Mouse (Mus musculus): ENCODE results near the gene Cd28.

Cd28 gene

GRCm38 (mm10) chr1:60716567-60716966 lies at the start of gene Cd28:
TSS of gene Cd28 (plus strand) at chr1:60716800.
- DNase-seq (ENCODE audit: low read depth, low spot score): no peak

GRCm38 (mm10) chr1:60667873-60668616 lies 48.6 kb upstream of the Cd28 start:
- DNase-seq (ENCODE audit: low read depth, low spot score): no peak

- no peak for DNase-seq (ENCODE audit: low read depth, low spot score)
Observed at GRCm38 (mm10) chr1:60669048-60669447, 47.6 kb upstream of the Cd28 start.

GRCm38 (mm10) chr1:60669664-60670063 lies 46.9 kb upstream of the Cd28 start:
- no peak for DNase-seq (ENCODE audit: low read depth, low spot score)

GRCm38 (mm10) chr1:60670172-60670571 lies 46.4 kb upstream of the Cd28 start:
- DNase-seq (ENCODE audit: low read depth, low spot score): no peak

GRCm38 (mm10) chr1:60683766-60684165 lies 32.8 kb upstream of the Cd28 start:
- DNase-seq (ENCODE audit: low read depth, low spot score): no peak

GRCm38 (mm10) chr1:60696115-60696895 lies 20.3 kb upstream of the Cd28 start:
- DNase-seq (ENCODE audit: low read depth, low spot score): no peak

GRCm38 (mm10) chr1:60702641-60703040 lies 14.0 kb upstream of the Cd28 start:
- no peak for DNase-seq (ENCODE audit: low read depth, low spot score)

GRCm38 (mm10) chr1:60713238-60713637 lies 3.4 kb upstream of the Cd28 start:
- no peak for DNase-seq (ENCODE audit: low read depth, low spot score)

- no peak for DNase-seq (ENCODE audit: low read depth, low spot score)
Observed at GRCm38 (mm10) chr1:60715651-60716196, 876 bp upstream of the Cd28 start.

- no peak for DNase-seq (ENCODE audit: low read depth, low spot score)
Observed at GRCm38 (mm10) chr1:60718580-60718979, 2.0 kb downstream of the Cd28 start.

- DNase-seq (ENCODE audit: low read depth, low spot score): no peak
Observed at GRCm38 (mm10) chr1:60723555-60723954, 7.0 kb downstream of the Cd28 start.

GRCm38 (mm10) chr1:60731940-60732339 lies 15.3 kb downstream of the Cd28 start:
- DNase-seq (ENCODE audit: low read depth, low spot score): no peak

GRCm38 (mm10) chr1:60735072-60735907 lies 18.7 kb downstream of the Cd28 start:
- peak; percentile 13 for DNase-seq (ENCODE audit: low read depth, low spot score)

GRCm38 (mm10) chr1:60735908-60736280 lies 19.3 kb downstream of the Cd28 start:
- no peak for DNase-seq (ENCODE audit: low read depth, low spot score)

- DNase-seq (ENCODE audit: low read depth, low spot score): no peak
Observed at GRCm38 (mm10) chr1:60744266-60744665, 27.7 kb downstream of the Cd28 start.

- no peak for DNase-seq (ENCODE audit: low read depth, low spot score)
Observed at GRCm38 (mm10) chr1:60745664-60746063, 29.1 kb downstream of the Cd28 start.

- no peak for DNase-seq (ENCODE audit: low read depth, low spot score)
Observed at GRCm38 (mm10) chr1:60746153-60746552, 29.6 kb downstream of the Cd28 start.

GRCm38 (mm10) chr1:60746856-60747255 lies 30.3 kb downstream of the Cd28 start:
- DNase-seq (ENCODE audit: low read depth, low spot score): no peak

GRCm38 (mm10) chr1:60748286-60748685 lies 31.7 kb downstream of the Cd28 start:
- no peak for DNase-seq (ENCODE audit: low read depth, low spot score)

GRCm38 (mm10) chr1:60748936-60749335 lies 32.3 kb downstream of the Cd28 start:
- no peak for DNase-seq (ENCODE audit: low read depth, low spot score)

GRCm38 (mm10) chr1:60749346-60749840 lies 32.8 kb downstream of the Cd28 start:
- DNase-seq (ENCODE audit: low read depth, low spot score): no peak
